Comparison of ENCODE assay signal across 17 mouse cellular contexts in genomic region chr2:33451038-33451978, GRCm38 (mm10). TPM values are rescaled to one million over a fixed set of nuclear protein-coding genes. Genes with fewer than 3 reads are reported as not detected.
DNase-seq lines count a peak whose midpoint lies in the region; ATAC-seq and TF ChIP-seq lines count a peak whose summit lies in the region.
"Had no signal": no experiment of that assay in that cellular context is flagged by ENCODE, and none has a peak within 500 bp of the region (broad histone marks: within the 10 kb centered on the region; RNA-seq: fewer than 3 reads in every experiment).

No protein-coding gene starts in this region.

- no peak overlapping the region for H3K9ac ChIP-seq in heart, postnatal 0 days (replicated peaks; ENCODE audit: low read depth, low read length)
- H3K9ac ChIP-seq in heart, embryonic 11.5 days (ENCODE audit: low read depth, low read length) = no peak overlapping the region
- H3K9ac ChIP-seq in liver, adult 2 months (ENCODE audit: low read depth, low read length) = no peak overlapping the region
- H3K9ac ChIP-seq in liver, embryonic 11.5 days (ENCODE audit: low read depth, low read length) = no peak overlapping the region
- H3K9ac ChIP-seq: embryonic facial prominence, embryonic 12.5 days; forebrain, embryonic 15.5 days; hindbrain, embryonic 15.5 days; intestine, embryonic 15.5 days; liver, embryonic 12.5 days had no signal

- no peak overlapping the region for H3K4me3 ChIP-seq in heart, postnatal 0 days (ENCODE audit: low read depth, low read length)
- no peak overlapping the region for H3K4me3 ChIP-seq in heart, embryonic 11.5 days (ENCODE audit: low read depth, low read length)
- H3K4me3 ChIP-seq in liver, adult 2 months (ENCODE audit: insufficient read depth, low read depth, low read length) = no peak overlapping the region
- H3K4me3 ChIP-seq in liver, embryonic 11.5 days (ENCODE audit: low read depth, low read length) = no peak overlapping the region
- H3K4me3 ChIP-seq in brown adipose tissue, adult 24 weeks (ENCODE audit: insufficient read depth, low read depth, low read length) = no peak overlapping the region
- H3K4me3 ChIP-seq: embryonic facial prominence, embryonic 12.5 days; forebrain, embryonic 15.5 days; hindbrain, embryonic 15.5 days; intestine, embryonic 15.5 days; limb, embryonic 10.5 days; liver, embryonic 12.5 days had no signal

- no peaks in the 10 kb centered on the region for H3K27me3 ChIP-seq in heart, postnatal 0 days (ENCODE audit: control insufficient read depth, insufficient read depth, low read length)
- H3K27me3 ChIP-seq in heart, embryonic 11.5 days (ENCODE audit: control insufficient read depth, insufficient read depth, low read length) = no peaks in the 10 kb centered on the region
- H3K27me3 ChIP-seq in liver, adult 2 months (ENCODE audit: control insufficient read depth, insufficient read depth, low read length) = no peaks in the 10 kb centered on the region
- no peaks in the 10 kb centered on the region for H3K27me3 ChIP-seq in liver, embryonic 11.5 days (replicated peaks; ENCODE audit: control insufficient read depth, insufficient read depth, low read length)
- H3K27me3 ChIP-seq: embryonic facial prominence, embryonic 12.5 days; forebrain, embryonic 15.5 days; hindbrain, embryonic 15.5 days; intestine, embryonic 15.5 days; liver, embryonic 12.5 days had no signal

- H3K36me3 ChIP-seq in heart, postnatal 0 days (replicated peaks; ENCODE audit: control insufficient read depth, insufficient read depth, low read length) = peaks cover 57% of the 10 kb centered on the region
- peaks cover 24% of the 10 kb centered on the region for H3K36me3 ChIP-seq in heart, embryonic 11.5 days (ENCODE audit: control insufficient read depth, insufficient read depth, low read length)
- peaks cover 28% of the 10 kb centered on the region for H3K36me3 ChIP-seq in liver, adult 2 months (ENCODE audit: control insufficient read depth, insufficient read depth, low read length)
- H3K36me3 ChIP-seq in liver, embryonic 11.5 days (ENCODE audit: control insufficient read depth, insufficient read depth, low read length) = peaks cover 20% of the 10 kb centered on the region; the same call in 1 of the 2 replicates

- no peak for DNase-seq in heart, postnatal 0 days (ENCODE audit: low spot score)
- no peak for DNase-seq in liver, adult 2 months (ENCODE audit: extremely low read depth, low read depth, low spot score)
- DNase-seq in liver, embryonic 11.5 days (ENCODE audit: low spot score) = no peak
- peak; percentile 63 for DNase-seq in kidney, postnatal 10 days
- no peak for DNase-seq in right cerebral cortex, adult 18-20 months
- DNase-seq: cerebellum, adult 9-10 months; right cerebral cortex, postnatal 25 days; thymus, adult 18-20 months; thymus, postnatal 4 days had no signal

- TF ChIP-seq EP300 in heart, postnatal 0 days (IDR thresholded peaks at IDR 0.05; ENCODE audit: low read depth) = no peak

- WGBS in heart, postnatal 0 days = 70% methylated on average over 11 of the region's 11 CpGs
- 81% methylated on average over 11 of the region's 11 CpGs for WGBS in heart, embryonic 11.5 days (ENCODE audit: insufficient replicate concordance)
- 79% methylated on average over 11 of the region's 11 CpGs for WGBS in liver, adult 2 months
- WGBS in liver, embryonic 11.5 days = 87% methylated on average over 11 of the region's 11 CpGs

- H3K9me3 ChIP-seq in heart, postnatal 0 days (replicated peaks; ENCODE audit: control insufficient read depth, low read length) = no peaks in the 10 kb centered on the region
- H3K9me3 ChIP-seq in heart, embryonic 11.5 days (replicated peaks; ENCODE audit: control insufficient read depth, low read length) = no peaks in the 10 kb centered on the region
- no peaks in the 10 kb centered on the region for H3K9me3 ChIP-seq in liver, embryonic 11.5 days (ENCODE audit: control insufficient read depth, low read length)
- H3K9me3 ChIP-seq: embryonic facial prominence, embryonic 12.5 days; forebrain, embryonic 15.5 days; hindbrain, embryonic 15.5 days; intestine, embryonic 15.5 days; limb, embryonic 10.5 days; liver, embryonic 12.5 days had no signal

- 0 out of 2 replicates have a peak overlapping the region, but pooled peaks have one; percentile 30 for H3K27ac ChIP-seq in heart, postnatal 0 days (ENCODE audit: low read depth)
- H3K27ac ChIP-seq in heart, embryonic 11.5 days (ENCODE audit: low read depth, low read length) = no peak overlapping the region
- H3K27ac ChIP-seq in liver, adult 2 months (replicated peaks; ENCODE audit: insufficient read depth, low read depth, low read length) = peak overlapping the region; percentile 28; the same call in 1 of the 2 replicates
- no peak overlapping the region for H3K27ac ChIP-seq in liver, embryonic 11.5 days (ENCODE audit: low read depth, low read length)
- 0 out of 2 replicates have a peak overlapping the region, but pooled peaks have one; percentile 4 for H3K27ac ChIP-seq in brown adipose tissue, adult 24 weeks (replicated peaks; ENCODE audit: low read depth, low read length)
- H3K27ac ChIP-seq: embryonic facial prominence, embryonic 12.5 days; forebrain, embryonic 15.5 days; hindbrain, embryonic 15.5 days; intestine, embryonic 15.5 days; limb, embryonic 10.5 days; liver, embryonic 12.5 days had no signal

- TF ChIP-seq POLR2A in liver, adult 2 months (IDR thresholded peaks at IDR 0.05; ENCODE audit: extremely low read depth, insufficient read depth, low read length) = no peak

- peaks cover 22% of the 10 kb centered on the region; the same call in 1 of the 2 replicates for H3K4me1 ChIP-seq in heart, postnatal 0 days (ENCODE audit: control insufficient read depth, insufficient read depth)
- H3K4me1 ChIP-seq in heart, embryonic 11.5 days (ENCODE audit: control insufficient read depth, insufficient read depth, low read length) = peaks cover 17% of the 10 kb centered on the region; the same call in 1 of the 2 replicates
- peaks cover 20% of the 10 kb centered on the region for H3K4me1 ChIP-seq in liver, adult 2 months (ENCODE audit: control insufficient read depth, insufficient read depth, low read length)
- H3K4me1 ChIP-seq in liver, embryonic 11.5 days (replicated peaks; ENCODE audit: control insufficient read depth, insufficient read depth, low read length) = peaks cover 3% of the 10 kb centered on the region; the same call in 1 of the 2 replicates
- no peaks in the 10 kb centered on the region for H3K4me1 ChIP-seq in brown adipose tissue, adult 24 weeks (ENCODE audit: control insufficient read depth, insufficient read depth, insufficient read length, low read length)
- H3K4me1 ChIP-seq: embryonic facial prominence, embryonic 12.5 days; hindbrain, embryonic 15.5 days; limb, embryonic 10.5 days had no signal

- peaks cover 18% of the 10 kb centered on the region for H3K79me2 ChIP-seq in liver, adult 2 months (ENCODE audit: control insufficient read depth, insufficient read depth, low read length)

- H3K4me2 ChIP-seq in heart, postnatal 0 days (ENCODE audit: low read depth, low read length) = no peak overlapping the region
- H3K4me2 ChIP-seq in heart, embryonic 11.5 days = no peak overlapping the region
- no peak overlapping the region for H3K4me2 ChIP-seq in liver, embryonic 11.5 days
- H3K4me2 ChIP-seq: embryonic facial prominence, embryonic 12.5 days; forebrain, embryonic 15.5 days; hindbrain, embryonic 15.5 days; intestine, embryonic 15.5 days; liver, embryonic 12.5 days had no signal

- no peak for ATAC-seq in heart, postnatal 0 days (ENCODE audit: insufficient read depth, low read depth)
- no peak for ATAC-seq in heart, embryonic 11.5 days (replicated peaks; ENCODE audit: insufficient number of reproducible peaks, low FRiP score, low TSS enrichment)
- no peak for ATAC-seq in liver, embryonic 11.5 days (replicated peaks; ENCODE audit: low FRiP score)
- ATAC-seq: forebrain, embryonic 15.5 days had no signal

- no peak for TF ChIP-seq CTCF in heart, postnatal 0 days (IDR thresholded peaks at IDR 0.05; ENCODE audit: low read depth)
- no peak for TF ChIP-seq CTCF in liver, adult 2 months (IDR thresholded peaks at IDR 0.05; ENCODE audit: low read depth, low read length)

RNA-seq across cellular contexts. Expression of gene Zbtb43, which starts 17.1 kb away (rescaled TPM):
- 10.5 and 11.8 TPM in 2 replicates for total RNA-seq in heart, postnatal 0 days (2014; rRNA removed; ENCODE audit: low replicate concordance)
- 11.5 and 12.3 TPM in 2 replicates for polyA plus RNA-seq in heart, postnatal 0 days (2015; fragmentation: Nextera tagmentation; extraction: Ambion mirVana)
- 12.8 and 16.8 TPM in 2 replicates for polyA plus RNA-seq in heart, embryonic 11.5 days (2014; fragmentation: Nextera tagmentation; extraction: Ambion mirVana)
- 19.6 and 21.6 TPM in 2 replicates for total RNA-seq in liver, adult 2 months (2014; rRNA removed)
- 8.5 and 9.0 TPM in 2 replicates for polyA plus RNA-seq in liver, adult 2 months (2012; rRNA removed)
- 12.0 and 14.1 TPM in 2 replicates for polyA plus RNA-seq in liver, embryonic 11.5 days (2014; fragmentation: Nextera tagmentation; extraction: Ambion mirVana)
- polyA plus RNA-seq in brown adipose tissue, adult 24 weeks (2012; ENCODE audit: insufficient read depth, insufficient read length, missing spikeins) = 11.2 and 11.4 TPM in 2 replicates

RNA-seq across cellular contexts. Expression of gene Zbtb34, which starts 20.2 kb away (rescaled TPM):
- total RNA-seq in heart, postnatal 0 days (2014; rRNA removed; ENCODE audit: low replicate concordance) = 8.9 and 16.7 TPM in 2 replicates
- polyA plus RNA-seq in heart, postnatal 0 days (2015; fragmentation: Nextera tagmentation; extraction: Ambion mirVana) = 1.9 and 2.1 TPM in 2 replicates
- 4.2 and 6.4 TPM in 2 replicates for polyA plus RNA-seq in heart, embryonic 11.5 days (2014; fragmentation: Nextera tagmentation; extraction: Ambion mirVana)
- 1.9 and 3.1 TPM in 2 replicates for total RNA-seq in liver, adult 2 months (2014; rRNA removed)
- 2.5 and 2.8 TPM in 2 replicates for polyA plus RNA-seq in liver, adult 2 months (2012; rRNA removed)
- polyA plus RNA-seq in liver, embryonic 11.5 days (2014; fragmentation: Nextera tagmentation; extraction: Ambion mirVana) = 6.1 and 7.6 TPM in 2 replicates
- polyA plus RNA-seq in brown adipose tissue, adult 24 weeks (2012; ENCODE audit: insufficient read depth, insufficient read length, missing spikeins) = 2.9 and 3.8 TPM in 2 replicates

Comparison
In these comparisons a context has a peak if more than half of its experiments do, and no peak if none do; other contexts are left out.
1. H3K27ac ChIP-seq: peak in heart, postnatal 0 days (single experiment), liver, adult 2 months (single experiment) and brown adipose tissue, adult 24 weeks (single experiment); none in heart, embryonic 11.5 days (single experiment) and liver, embryonic 11.5 days (single experiment).